Mouse (Mus musculus) hindbrain, embryonic 14.5 days (tissue): Measurements from ENCODE around the gene Brpf1. TPM values are rescaled to one million over a fixed set of nuclear protein-coding genes. Genes with fewer than 3 reads are reported as not detected.

Source experiments
- ATAC-seq: fragments of 200-750 bp; cut with Nextera tagmentation; 2 replicates; pipeline ENCODE4 v1.8.0; 2017; ENCODE audit warnings: moderate number of reproducible peaks, mild to moderate bottlenecking, moderate TSS enrichment, moderate library complexity; ENCODE audit not compliant: low FRiP score
- DNase-seq: peaks from one replicate; pipeline ENCODE4 v3.0.0-alpha.2; 2015; ENCODE audit warnings: low spot score
- H3K27ac ChIP-seq: fragments of 300-500 bp; sonication (generic); 2 replicates; pipeline ENCODE4 v1.5.1; 2014; ENCODE audit warnings: mild to moderate bottlenecking, moderate library complexity
- H3K27me3 ChIP-seq: fragments of 300-500 bp; sonication (generic); 2 replicates; pipeline ENCODE4 v1.6.1; 2014; ENCODE audit warnings: mild to moderate bottlenecking, low read length, mixed read lengths; ENCODE audit not compliant: control insufficient read depth, insufficient read depth
- H3K36me3 ChIP-seq: fragments of 300-500 bp; sonication (generic); replicated peaks from 2 replicates; pipeline ENCODE4 v1.6.1; 2014; ENCODE audit not compliant: control insufficient read depth, insufficient read depth
- H3K4me1 ChIP-seq: fragments of 300-500 bp; sonication (generic); replicated peaks from 2 replicates; pipeline ENCODE4 v1.6.1; 2014; ENCODE audit warnings: antibody characterized with exemption, low read length, mixed read lengths; ENCODE audit not compliant: control insufficient read depth, insufficient read depth
- H3K4me2 ChIP-seq: fragments of 300-500 bp; sonication (generic); replicated peaks from 2 replicates; pipeline ENCODE4 v1.6.1; 2014; ENCODE audit warnings: mild to moderate bottlenecking, moderate library complexity
- H3K4me3 ChIP-seq: fragments of 300-500 bp; sonication (generic); replicated peaks from 2 replicates; pipeline ENCODE4 v1.5.1; 2014; ENCODE audit warnings: mild to moderate bottlenecking, low read length
- H3K9ac ChIP-seq: fragments of 300-500 bp; sonication (generic); 2 replicates; pipeline ENCODE4 v1.6.1; 2014
- H3K9me3 ChIP-seq: fragments of 300-500 bp; sonication (generic); 2 replicates; pipeline ENCODE4 v1.6.1; 2016; ENCODE audit warnings: low read length; ENCODE audit not compliant: control insufficient read depth
- WGBS: fragments of 180-500 bp; shearing (Covaris S2); extraction: QIAGEN DNeasy Blood & Tissue Kit; methylation state at CpG from one replicate; pipeline ENCODE4 v1.1.7; 2014; 5-methylcytosine and 5-hydroxymethylcytosine counted together
- polyA plus RNA-seq: library from polyadenylated mRNA; unstranded; fragments of >200 nt; fragmentation: Nextera tagmentation; extraction: Ambion mirVana; gene quantifications from 2 replicates; pipeline ENCODE4 v1.2.1, GENCODE M21; 2014

Brpf1 gene
- polyA plus RNA-seq, 1 experiment from 2014 or later = 18.1 TPM

DNA sequence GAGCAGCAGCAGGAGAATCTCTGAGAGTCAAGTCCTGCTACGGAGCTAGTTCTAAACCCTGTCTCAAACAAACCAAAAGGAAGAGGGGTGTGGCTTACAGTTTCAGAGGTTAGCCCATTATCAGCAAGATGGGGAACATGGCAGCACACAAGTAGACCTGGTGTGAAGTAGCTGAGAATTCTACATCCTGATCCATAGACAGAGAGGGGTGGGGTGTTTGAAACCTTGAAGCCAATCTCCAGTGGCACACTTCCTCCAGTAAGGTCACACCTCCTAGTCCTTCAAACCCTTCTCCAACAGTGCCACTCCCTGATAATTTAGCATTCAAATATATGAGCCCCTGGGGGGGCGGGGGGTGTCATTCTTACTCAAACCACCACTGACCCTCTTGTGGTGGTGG lies 10.9 kb upstream of the Brpf1 start:
- no peak overlapping the region for H3K4me2 ChIP-seq
- no peaks in the 10 kb centered on the region for H3K9me3 ChIP-seq
- H3K9ac ChIP-seq = no peak overlapping the region
- ATAC-seq = no peak
- H3K27ac ChIP-seq = no peak overlapping the region
- 87% methylated on average over 2 of the region's 2 CpGs for WGBS
- no peaks in the 10 kb centered on the region for H3K27me3 ChIP-seq
- DNase-seq = no peak
- no peak overlapping the region for H3K4me3 ChIP-seq
- H3K4me1 ChIP-seq = no peaks in the 10 kb centered on the region
- H3K36me3 ChIP-seq = no peaks in the 10 kb centered on the region

DNA sequence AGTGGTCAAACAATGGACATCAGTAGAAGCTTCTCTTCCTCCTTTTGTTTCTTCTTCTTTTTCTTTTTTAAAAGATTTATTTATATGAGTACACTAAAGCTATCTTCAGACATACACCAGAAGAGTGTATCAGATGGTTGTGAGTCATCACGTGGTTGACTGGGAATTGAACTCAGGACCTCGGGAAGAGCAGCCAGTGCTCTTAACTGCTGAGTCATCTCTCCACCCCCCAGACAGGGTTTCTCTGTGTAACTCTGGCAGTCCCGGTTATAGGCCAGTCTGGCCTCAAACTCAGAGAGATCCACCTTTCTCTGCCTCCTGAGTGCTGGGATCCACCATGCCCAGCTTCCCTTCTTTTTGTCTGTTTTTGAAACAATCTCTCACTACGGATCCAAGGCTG lies 10.3 kb upstream of the Brpf1 start:
- H3K4me2 ChIP-seq = no peak overlapping the region
- no peak overlapping the region for H3K4me3 ChIP-seq
- H3K4me1 ChIP-seq = no peaks in the 10 kb centered on the region
- ATAC-seq (no peak), DNase-seq (no peak)
- no peaks in the 10 kb centered on the region for H3K9me3 ChIP-seq
- 72% methylated on average over 4 of the region's 4 CpGs for WGBS
- no peak overlapping the region for H3K27ac ChIP-seq
- H3K9ac ChIP-seq = no peak overlapping the region
- no peaks in the 10 kb centered on the region for H3K36me3 ChIP-seq
- no peaks in the 10 kb centered on the region for H3K27me3 ChIP-seq

GRCm38 (mm10) chr6:113301350-113301749 lies 5.6 kb upstream of the Brpf1 start:
- Histone ChIP-seq H3K36me3 (no peaks in the 10 kb centered on the region), H3K4me3 (no peak overlapping the region), H3K27ac (no peak overlapping the region), H3K9me3 (no peaks in the 10 kb centered on the region), H3K4me2 (no peak overlapping the region), H3K9ac (no peak overlapping the region), H3K4me1 (peaks cover 8% of the 10 kb centered on the region; the same call in 1 of the 2 replicates), H3K27me3 (no peaks in the 10 kb centered on the region)
- DNase-seq = no peak
- no peak for ATAC-seq
- WGBS = 87% methylated on average over 5 of the region's 5 CpGs

- Histone ChIP-seq H3K9ac (no peak overlapping the region), H3K4me1 (peaks cover 8% of the 10 kb centered on the region; the same call in 1 of the 2 replicates), H3K36me3 (no peaks in the 10 kb centered on the region), H3K4me3 (no peak overlapping the region), H3K4me2 (no peak overlapping the region), H3K27ac (no peak overlapping the region), H3K27me3 (no peaks in the 10 kb centered on the region), H3K9me3 (no peaks in the 10 kb centered on the region)
- ATAC-seq = no peak
- 32% methylated on average over 3 of the region's 3 CpGs for WGBS
- peak; percentile 56 for DNase-seq
Observed at GRCm38 (mm10) chr6:113302258-113302657, 4.7 kb upstream of the Brpf1 start.

DNA sequence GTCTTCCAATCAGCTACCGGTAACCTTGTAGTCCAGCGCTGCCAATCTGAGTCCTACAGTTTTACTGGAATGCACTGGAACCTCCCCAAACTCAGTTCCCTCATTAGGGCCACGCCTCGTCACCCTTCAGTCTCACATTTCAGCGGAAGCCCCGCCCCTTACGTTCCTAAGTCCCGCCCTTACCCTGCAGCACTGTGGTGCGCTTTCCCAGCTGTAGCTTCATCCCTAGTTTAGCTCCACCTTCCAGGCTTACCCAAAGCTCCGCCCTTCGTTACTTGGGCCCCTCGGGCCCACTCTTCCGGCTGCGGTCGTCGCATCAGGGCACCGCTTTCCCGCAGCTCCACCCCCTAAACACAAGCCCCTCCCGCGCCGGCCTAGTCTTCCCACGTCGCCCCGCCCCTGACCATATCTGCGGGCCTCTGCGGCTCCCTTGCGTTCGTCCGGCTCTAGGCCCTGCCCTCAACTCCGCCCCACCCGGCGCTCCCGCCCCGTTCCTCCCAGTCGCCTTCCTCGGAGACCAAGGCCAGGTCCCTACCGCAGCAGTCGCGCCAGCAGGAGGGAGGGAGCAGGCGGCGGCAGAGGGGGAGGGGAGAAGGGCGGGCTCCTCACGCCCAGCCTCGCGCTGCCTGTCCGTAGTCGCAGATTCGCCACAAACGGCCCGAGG lies 483 bp upstream of the Brpf1 start:
- Histone ChIP-seq H3K4me1 (peaks cover 21% of the 10 kb centered on the region), H3K9me3 (no peaks in the 10 kb centered on the region), H3K27me3 (no peaks in the 10 kb centered on the region), H3K4me3 (peak overlapping the region; percentile 96), H3K36me3 (peaks cover 17% of the 10 kb centered on the region), H3K4me2 (peak overlapping the region; percentile 92), H3K27ac (peak overlapping the region; percentile 99), H3K9ac (peak overlapping the region; percentile 95)
- ATAC-seq (peak; percentile 97), DNase-seq (peak; percentile 95)
- under 1% methylated on average over 50 of the region's 50 CpGs for WGBS

DNA sequence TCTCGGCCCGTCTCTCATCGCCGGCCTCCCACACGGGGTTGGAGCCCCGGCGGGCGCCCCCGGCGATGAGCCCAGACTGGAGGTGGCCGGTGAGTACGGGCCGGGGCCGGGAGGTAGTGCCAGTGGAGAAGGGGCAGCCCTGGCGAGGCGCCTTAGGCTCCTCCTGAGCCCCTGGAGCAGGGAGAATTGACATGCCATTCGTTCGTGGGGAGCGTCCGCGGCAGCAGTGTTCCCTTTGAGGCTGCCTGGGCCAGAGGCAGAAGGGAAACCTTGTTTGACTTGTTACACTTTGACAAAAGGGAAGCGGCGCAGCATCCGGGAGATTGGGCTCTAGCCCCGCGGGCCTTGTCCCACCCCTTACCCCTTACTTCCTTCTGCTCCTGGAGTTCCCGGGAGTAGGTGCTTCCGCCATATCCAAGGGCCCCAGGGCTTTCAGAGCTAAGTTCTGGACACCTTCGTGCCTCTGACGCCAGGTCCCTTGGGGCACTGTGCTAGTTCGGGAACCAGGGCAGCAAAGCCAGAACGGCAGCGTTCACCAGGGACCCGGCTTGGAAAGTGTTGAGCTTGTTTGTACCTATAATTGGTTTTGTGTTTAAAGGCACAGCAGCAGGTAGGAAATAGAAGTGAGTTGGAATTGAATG lies 664 bp downstream of the Brpf1 start:
- ATAC-seq = no peak
- Histone ChIP-seq H3K9me3 (no peaks in the 10 kb centered on the region), H3K9ac (peak overlapping the region; percentile 95), H3K4me2 (peak overlapping the region; percentile 92), H3K36me3 (peaks cover 26% of the 10 kb centered on the region), H3K27me3 (no peaks in the 10 kb centered on the region), H3K4me1 (peaks cover 21% of the 10 kb centered on the region), H3K4me3 (peak overlapping the region; percentile 96), H3K27ac (peak overlapping the region; percentile 99)
- WGBS = under 1% methylated on average over 28 of the region's 34 CpGs
- DNase-seq = no peak

DNA sequence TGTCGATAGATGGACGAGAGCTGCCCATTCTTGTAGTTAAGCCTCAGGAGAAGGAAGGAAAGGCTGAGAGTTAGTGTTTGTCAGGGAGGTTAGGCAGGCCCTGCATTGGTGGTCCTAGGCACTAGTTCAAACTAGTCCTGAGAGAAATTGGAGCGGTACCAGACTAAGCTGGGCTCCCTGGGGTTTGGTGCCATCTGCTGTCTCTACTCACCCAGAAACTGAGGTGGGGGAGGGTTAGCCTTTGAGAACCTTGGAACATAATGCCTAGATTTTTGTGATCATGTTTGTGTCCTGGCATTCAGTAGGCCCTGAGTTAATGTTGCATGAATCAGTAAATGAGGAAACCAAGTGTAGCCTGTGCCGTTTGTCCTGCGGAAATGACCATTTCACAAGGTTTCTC lies 1.2 kb downstream of the Brpf1 start:
- ATAC-seq = no peak
- Histone ChIP-seq H3K9me3 (no peaks in the 10 kb centered on the region), H3K27ac (no peak overlapping the region), H3K4me3 (peak overlapping the region; percentile 96), H3K9ac (peak overlapping the region; percentile 95), H3K4me2 (peak overlapping the region; percentile 92), H3K27me3 (no peaks in the 10 kb centered on the region), H3K36me3 (peaks cover 31% of the 10 kb centered on the region), H3K4me1 (peaks cover 21% of the 10 kb centered on the region)
- WGBS = 26% methylated on average over 5 of the region's 5 CpGs
- DNase-seq = no peak

GRCm38 (mm10) chr6:113315972-113316371 lies 9.0 kb downstream of the Brpf1 start:
- peaks cover 95% of the 10 kb centered on the region for H3K36me3 ChIP-seq
- H3K27me3 ChIP-seq = no peaks in the 10 kb centered on the region
- no peak overlapping the region for H3K27ac ChIP-seq
- over 99% methylated on average over 3 of the region's 3 CpGs for whole genome bisulfite sequencing
- H3K4me3 ChIP-seq = no peak overlapping the region
- ATAC-seq = no peak
- H3K9me3 ChIP-seq = no peaks in the 10 kb centered on the region
- no peak overlapping the region for H3K4me2 ChIP-seq
- H3K4me1 ChIP-seq = no peaks in the 10 kb centered on the region
- H3K9ac ChIP-seq = no peak overlapping the region
- DNase-seq = no peak

GRCm38 (mm10) chr6:113326533-113327315 lies 19.8 kb downstream of the Brpf1 start, which contains the start of gene Ogg1:
Gene Ogg1 (plus strand): TSS chr6:113326972.
- peak; percentile 95 for DNase-seq
- Histone ChIP-seq H3K36me3 (peaks cover 42% of the 10 kb centered on the region), H3K9me3 (no peaks in the 10 kb centered on the region), H3K27me3 (no peaks in the 10 kb centered on the region), H3K9ac (peak within 1 kb of the TSS; percentile 57), H3K27ac (peak within 1 kb of the TSS; percentile 81), H3K4me1 (peaks cover 12% of the 10 kb centered on the region; the same call in 1 of the 2 replicates), H3K4me3 (peak within 1 kb of the TSS; percentile 50), H3K4me2 (peak within 1 kb of the TSS; percentile 66)
- WGBS = under 1% methylated on average over 51 of the region's 52 CpGs
- ATAC-seq = peak; percentile 99
